Mouse (Mus musculus) activated CD4-positive, CD25-positive, alpha-beta regulatory T cell, adult 9 weeks (primary cell): ENCODE measurements around the gene Olfr119. TPM values are rescaled to one million over a fixed set of nuclear protein-coding genes. Genes with fewer than 3 reads are reported as not detected.

ENCODE experiments used
- polyA plus RNA-seq: library from polyadenylated mRNA; unstranded; fragments of 100-300 nt; shearing (Covaris generic); gene quantifications from one replicate; pipeline ENCODE4 v1.2.1, GENCODE M21; 2017

The Olfr119 gene
- polyA plus RNA-seq: not detected

GRCm38 (mm10) chr17:37696264-37696663 lies at the start of gene Olfr119:
Gene Olfr119 (plus strand): TSS chr17:37696564.

DNA sequence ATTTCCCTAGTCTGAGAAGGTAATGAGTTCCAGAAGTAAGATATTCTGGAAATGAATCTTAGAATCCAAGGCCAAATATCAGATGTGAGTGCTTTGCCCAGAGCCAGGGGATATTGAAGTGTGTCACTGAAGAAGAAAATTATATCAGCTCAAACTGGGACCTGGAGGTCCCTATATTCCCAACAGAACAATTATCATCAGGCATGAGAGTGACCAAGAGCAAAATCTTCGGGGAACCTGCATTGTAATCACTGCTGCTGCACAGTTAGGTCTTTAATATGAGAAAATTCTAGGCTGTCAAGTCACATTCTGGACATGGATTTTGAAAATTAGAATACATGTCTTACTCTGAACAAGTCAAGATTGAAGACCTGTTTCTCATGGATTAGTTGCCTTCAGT lies 32.7 kb upstream of the Olfr119 start, which contains the start of gene Olfr117:
Gene Olfr117, minus strand, starts transcription at position 101 of the 400 bp plus-strand sequence.

DNA sequence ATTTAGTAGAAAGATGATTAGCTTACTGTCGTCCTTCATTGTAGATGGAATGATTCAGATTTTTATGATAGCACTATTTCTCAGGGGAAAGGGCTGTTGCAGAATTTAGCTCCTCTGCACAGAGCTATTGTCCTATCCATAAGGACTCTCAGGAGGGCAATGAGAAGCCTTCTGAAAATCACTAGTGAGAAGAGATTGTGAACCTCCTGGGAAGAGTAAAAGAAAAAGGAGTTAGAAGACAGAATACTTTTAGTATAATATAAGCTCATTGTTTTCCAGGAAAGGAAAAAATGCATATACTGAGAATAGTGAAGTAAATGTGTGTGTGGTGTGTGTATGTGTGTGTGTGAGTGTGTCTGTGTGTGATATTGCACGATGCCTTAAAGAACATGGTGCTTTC lies 29.7 kb upstream of the Olfr119 start, which contains the start of gene Olfr118:
Gene Olfr118, plus strand, starts transcription at position 301 of the 400 bp plus-strand sequence.

DNA sequence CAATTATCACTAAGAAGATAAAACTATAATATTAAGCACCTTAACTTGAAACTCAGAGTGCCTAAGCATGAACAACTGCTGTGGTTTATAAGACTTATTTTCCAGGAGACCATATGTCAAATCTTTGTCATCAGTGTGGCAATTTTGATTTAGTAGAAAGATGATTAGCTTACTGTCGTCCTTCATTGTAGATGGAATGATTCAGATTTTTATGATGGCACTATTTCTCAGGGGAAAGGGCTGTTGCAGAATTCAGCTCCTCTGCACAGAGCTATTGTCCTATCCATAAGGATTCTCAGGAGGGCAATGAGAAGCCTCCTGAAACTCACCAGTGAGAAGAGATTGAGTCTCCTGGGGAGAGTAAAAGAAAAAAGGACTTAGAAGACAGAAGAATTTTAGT lies 25.1 kb downstream of the Olfr119 start, which contains the start of gene Olfr120:
Gene Olfr120, plus strand, starts transcription at position 301 of the 400 bp plus-strand sequence.

Other genes starting within 250 kb of the Olfr119 start
- not detected for gene Olfr109, start 237.6 kb upstream of the Olfr119 start, polyA plus RNA-seq
- gene H2-M2, start 213.0 kb upstream of the Olfr119 start, polyA plus RNA-seq: not detected
- not detected for gene Olfr110, start 204.1 kb upstream of the Olfr119 start, polyA plus RNA-seq
- not detected for gene Olfr111, start 188.5 kb upstream of the Olfr119 start, polyA plus RNA-seq
- gene Olfr112, start 127.1 kb upstream of the Olfr119 start, polyA plus RNA-seq: not detected
- not detected for gene Olfr113, start 118.9 kb upstream of the Olfr119 start, polyA plus RNA-seq
- not detected for gene Olfr114, start 103.8 kb upstream of the Olfr119 start, polyA plus RNA-seq
- not detected for gene Olfr115, start 69.5 kb upstream of the Olfr119 start, polyA plus RNA-seq
- gene Olfr116, start 69.4 kb upstream of the Olfr119 start, polyA plus RNA-seq: not detected
- not detected for gene Olfr117, start 32.8 kb upstream of the Olfr119 start, polyA plus RNA-seq
- gene Olfr118, start 29.6 kb upstream of the Olfr119 start, polyA plus RNA-seq: not detected
- not detected for gene Olfr120, start 25.2 kb downstream of the Olfr119 start, polyA plus RNA-seq
- not detected for gene Olfr121, start 52.3 kb downstream of the Olfr119 start, polyA plus RNA-seq
- not detected for gene Olfr122, start 72.0 kb downstream of the Olfr119 start, polyA plus RNA-seq
- gene Olfr123, start 97.0 kb downstream of the Olfr119 start, polyA plus RNA-seq: not detected
- not detected for gene Olfr124, start 103.3 kb downstream of the Olfr119 start, polyA plus RNA-seq
- gene Olfr125, start 136.4 kb downstream of the Olfr119 start, polyA plus RNA-seq: not detected
- not detected for gene Olfr126, start 150.9 kb downstream of the Olfr119 start, polyA plus RNA-seq
- not detected for gene Olfr127, start 203.9 kb downstream of the Olfr119 start, polyA plus RNA-seq
- gene Olfr128, start 224.0 kb downstream of the Olfr119 start, polyA plus RNA-seq: not detected